Mouse (Mus musculus): ENCODE measurements at regions not wholly inside any gene's neighbourhood (a gene's known extent, or its start where the extent isn't known, plus 50 kb on each side); places are given as distances from the start of the nearest gene placed in this dataset.

DNA sequence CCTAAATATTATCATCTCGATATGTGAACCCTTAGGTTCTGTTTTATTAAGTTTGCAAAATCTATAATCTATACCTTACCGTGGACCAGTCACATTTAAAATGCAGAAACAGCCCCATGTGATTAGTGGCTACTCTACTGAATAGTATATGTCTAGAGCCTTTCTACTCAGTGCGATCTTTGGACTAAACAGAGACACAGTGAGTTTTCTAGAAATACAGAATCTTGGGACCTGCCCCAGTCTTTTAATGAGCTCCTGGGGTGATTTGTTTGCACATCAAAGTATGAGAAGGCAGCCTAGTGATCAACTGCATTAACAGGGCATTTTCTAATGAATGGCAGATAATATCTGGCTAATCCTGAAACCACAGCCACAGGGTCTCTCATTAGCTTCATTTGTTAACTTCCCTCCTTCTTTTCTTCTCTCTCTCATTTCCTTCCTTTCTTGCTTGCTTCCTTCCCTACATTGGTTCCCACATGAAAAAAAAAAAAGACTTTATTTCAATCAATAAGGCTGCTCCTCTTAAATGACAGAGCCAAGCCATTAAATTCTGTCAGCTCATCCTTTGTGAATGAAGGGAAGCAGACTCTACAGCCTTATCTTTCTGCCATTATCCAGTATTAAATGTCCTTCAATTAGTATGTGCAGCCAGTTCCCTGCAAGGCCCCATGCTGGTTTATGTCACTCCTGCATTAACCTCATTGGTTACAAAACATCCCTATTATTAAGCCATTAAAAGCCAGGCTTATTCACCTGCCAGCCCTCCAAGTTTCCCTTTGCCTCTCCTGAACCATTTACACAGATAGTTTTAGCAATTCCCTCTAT, 193.2 kb upstream of the Rai2 start:
- TF ChIP-seq CTCF (IDR thresholded peaks at IDR 0.05; ENCODE audit: low read depth) (no peak), EP300 (IDR thresholded peaks at IDR 0.05; ENCODE audit: low read depth) (no peak)
